In genomic region chr17:74424401-74425005, GRCm38 (mm10) we compare ENCODE assay signal across 9 mouse cellular contexts. TPM values are rescaled to one million over a fixed set of nuclear protein-coding genes. Genes with fewer than 3 reads are reported as not detected.
DNase-seq lines count a peak whose midpoint lies in the region; ATAC-seq and TF ChIP-seq lines count a peak whose summit lies in the region.
"Had no signal": no experiment of that assay in that cellular context is flagged by ENCODE, and none has a peak within 500 bp of the region (broad histone marks: within the 10 kb centered on the region; RNA-seq: fewer than 3 reads in every experiment).

No protein-coding gene starts in this region.

- no peak for TF ChIP-seq CTCF in MEL (IDR thresholded peaks at IDR 0.05 in 2 of 3, conservative IDR thresholded peaks at IDR 0.05 in 1 of 3; ENCODE audit: control insufficient read depth in 1 of 3, insufficient read depth in 1 of 3, low read depth in 2 of 3, low read length in 3 of 3, poor library complexity in 1 of 3, severe bottlenecking in 1 of 3)
- TF ChIP-seq CTCF in hindbrain, postnatal 0 days (IDR thresholded peaks at IDR 0.05; ENCODE audit: low read depth): no peak; the same call in 1 of the 2 replicates

- H3K4me2 ChIP-seq in heart, embryonic 14.5 days (ENCODE audit: low read length): no peak overlapping the region
- no peak overlapping the region for H3K4me2 ChIP-seq in heart, embryonic 12.5 days
- H3K4me2 ChIP-seq in hindbrain, postnatal 0 days (ENCODE audit: low read depth, low read length): no peak overlapping the region
- no peak overlapping the region for H3K4me2 ChIP-seq in kidney, embryonic 14.5 days (replicated peaks; ENCODE audit: low read depth, low read length)

- no peak overlapping the region for H3K27ac ChIP-seq in heart, embryonic 14.5 days (replicated peaks in 1 of 2; ENCODE audit: control insufficient read depth in 1 of 2, insufficient read depth in 1 of 2, low read depth in 2 of 2, low read length in 2 of 2)
- no peak overlapping the region for H3K27ac ChIP-seq in heart, embryonic 12.5 days (ENCODE audit: poor library complexity, severe bottlenecking)
- no peak overlapping the region for H3K27ac ChIP-seq in MEL (ENCODE audit: control insufficient read depth, low read depth, low read length)
- H3K27ac ChIP-seq in hindbrain, postnatal 0 days: peak overlapping the region; percentile 11; the same call in 1 of the 2 replicates
- no peak overlapping the region for H3K27ac ChIP-seq in kidney, embryonic 14.5 days (ENCODE audit: low read depth, low read length)

- peak; percentile 20 for DNase-seq in MEL (ENCODE audit: low read depth, low spot score)
- DNase-seq in adipocyte (ENCODE audit: low spot score): peak; percentile 12
- peak; percentile 83 for DNase-seq in hindbrain, postnatal 0 days (ENCODE audit: low spot score)
- no peak for DNase-seq in thymus, postnatal 10 days (ENCODE audit: low spot score in 2 of 2)

- no peak for TF ChIP-seq EP300 in MEL (IDR thresholded peaks at IDR 0.05; ENCODE audit: low read depth in 1 of 2, low read length in 2 of 2)

- H3K9ac ChIP-seq in heart, embryonic 14.5 days (ENCODE audit: low read length): no peak overlapping the region
- no peak overlapping the region for H3K9ac ChIP-seq in heart, embryonic 12.5 days
- no peak overlapping the region for H3K9ac ChIP-seq in MEL (ENCODE audit: control insufficient read depth, low read depth, low read length, poor library complexity, severe bottlenecking)
- no peak overlapping the region for H3K9ac ChIP-seq in hindbrain, postnatal 0 days (replicated peaks; ENCODE audit: low read length)
- no peak overlapping the region for H3K9ac ChIP-seq in kidney, embryonic 14.5 days (ENCODE audit: low read depth, low read length)

- ATAC-seq in heart, embryonic 14.5 days (ENCODE audit: insufficient number of reproducible peaks, insufficient read depth, low FRiP score, low read depth): peak; percentile 59
- ATAC-seq in heart, embryonic 12.5 days (ENCODE audit: insufficient number of reproducible peaks, low FRiP score): no peak
- peak; percentile 90 for ATAC-seq in hindbrain, postnatal 0 days
- ATAC-seq in kidney, embryonic 14.5 days (ENCODE audit: low FRiP score, low TSS enrichment): no peak
- no peak for ATAC-seq in megakaryocyte, adult 5-6 weeks (ENCODE audit: poor library complexity, severe bottlenecking)

- no peak overlapping the region for H3K4me3 ChIP-seq in heart, embryonic 14.5 days (ENCODE audit: control insufficient read depth in 1 of 2, insufficient read depth in 1 of 2, low read depth in 1 of 2, low read length in 2 of 2)
- no peak overlapping the region for H3K4me3 ChIP-seq in heart, embryonic 12.5 days
- no peak overlapping the region for H3K4me3 ChIP-seq in MEL (ENCODE audit: control insufficient read depth in 1 of 2, insufficient read depth in 1 of 2, low read depth in 2 of 2, low read length in 2 of 2)
- H3K4me3 ChIP-seq in hindbrain, postnatal 0 days (ENCODE audit: low read length): no peak overlapping the region
- H3K4me3 ChIP-seq in kidney, embryonic 14.5 days (ENCODE audit: low read length): no peak overlapping the region
- H3K4me3 ChIP-seq: erythroblast, embryonic 14.5 days had no signal

- no peak for TF ChIP-seq RAD21 in MEL (IDR thresholded peaks at IDR 0.05; ENCODE audit: low read depth, low read length)

- H3K79me2 ChIP-seq in MEL (ENCODE audit: control insufficient read depth, insufficient read depth, low read length, poor library complexity): no peaks in the 10 kb centered on the region

- H3K36me3 ChIP-seq in heart, embryonic 14.5 days (ENCODE audit: control insufficient read depth, insufficient read depth, low read length): peaks cover 67% of the 10 kb centered on the region
- H3K36me3 ChIP-seq in heart, embryonic 12.5 days: peaks cover 80% of the 10 kb centered on the region
- H3K36me3 ChIP-seq in MEL (ENCODE audit: control insufficient read depth in 1 of 2, insufficient read depth in 2 of 2, low read length in 2 of 2): no peaks in the 10 kb centered on the region; a peak in 2 of 4 replicates
- H3K36me3 ChIP-seq in hindbrain, postnatal 0 days (ENCODE audit: insufficient read depth, low read length): peaks cover 24% of the 10 kb centered on the region
- H3K36me3 ChIP-seq in kidney, embryonic 14.5 days (ENCODE audit: control insufficient read depth, insufficient read depth, low read length): peaks cover 54% of the 10 kb centered on the region

- H3K9me3 ChIP-seq in heart, embryonic 14.5 days (ENCODE audit: control insufficient read depth, low read length): 0 out of 2 replicates have a peak, but pooled peaks cover 3% of the 10 kb centered on the region
- H3K9me3 ChIP-seq in heart, embryonic 12.5 days (replicated peaks): no peaks in the 10 kb centered on the region
- no peaks in the 10 kb centered on the region for H3K9me3 ChIP-seq in MEL (replicated peaks; ENCODE audit: insufficient read depth, low read length)
- H3K9me3 ChIP-seq in hindbrain, postnatal 0 days (ENCODE audit: low read length): no peaks in the 10 kb centered on the region
- H3K9me3 ChIP-seq in kidney, embryonic 14.5 days (ENCODE audit: control insufficient read depth, low read length): no peaks in the 10 kb centered on the region

- TF ChIP-seq POLR2A in MEL (IDR thresholded peaks at IDR 0.05; ENCODE audit: control insufficient read depth in 1 of 2, insufficient read depth in 1 of 2, low read depth in 1 of 2, low read length in 2 of 2, poor library complexity in 1 of 2): no peak

- no peaks in the 10 kb centered on the region for H3K27me3 ChIP-seq in heart, embryonic 14.5 days (ENCODE audit: control insufficient read depth, insufficient read depth, low read length)
- no peaks in the 10 kb centered on the region for H3K27me3 ChIP-seq in heart, embryonic 12.5 days (replicated peaks)
- H3K27me3 ChIP-seq in MEL (ENCODE audit: control insufficient read depth in 1 of 2, insufficient read depth in 2 of 2, low read length in 2 of 2): no peaks in the 10 kb centered on the region
- H3K27me3 ChIP-seq in hindbrain, postnatal 0 days (ENCODE audit: insufficient read depth, low read length): no peaks in the 10 kb centered on the region
- no peaks in the 10 kb centered on the region for H3K27me3 ChIP-seq in kidney, embryonic 14.5 days (ENCODE audit: control insufficient read depth, insufficient read depth, low read length)

- 73% methylated on average over 12 of the region's 12 CpGs for WGBS in heart, embryonic 14.5 days
- 78% methylated on average over 12 of the region's 12 CpGs for WGBS in heart, embryonic 12.5 days
- WGBS in hindbrain, postnatal 0 days: 33% methylated on average over 12 of the region's 12 CpGs
- WGBS in kidney, embryonic 14.5 days: 95% methylated on average over 12 of the region's 12 CpGs

- peaks cover 0 to 6% of the 10 kb centered on the region in 2 experiments; a peak in 2 of 4 replicates for H3K4me1 ChIP-seq in heart, embryonic 14.5 days (ENCODE audit: control insufficient read depth in 2 of 2, insufficient read depth in 2 of 2, low read length in 2 of 2)
- peaks cover 7% of the 10 kb centered on the region for H3K4me1 ChIP-seq in heart, embryonic 12.5 days (replicated peaks)
- H3K4me1 ChIP-seq in MEL (ENCODE audit: control insufficient read depth in 1 of 2, insufficient read depth in 2 of 2, low read length in 2 of 2): no peaks in the 10 kb centered on the region; a peak in 1 of 4 replicates
- H3K4me1 ChIP-seq in hindbrain, postnatal 0 days (ENCODE audit: insufficient read depth, low read length): no peaks in the 10 kb centered on the region
- no peaks in the 10 kb centered on the region for H3K4me1 ChIP-seq in kidney, embryonic 14.5 days (ENCODE audit: control insufficient read depth, insufficient read depth, low read length)

TF ChIP-seq in MEL, 35 proteins besides CTCF, POLR2A, EP300 and RAD21 (continues in another document):
- TF ChIP-seq ELF1 (IDR thresholded peaks at IDR 0.05; ENCODE audit: low read depth, low read length): no peak
- no peak for TF ChIP-seq SMC3 (IDR thresholded peaks at IDR 0.05; ENCODE audit: low read depth, low read length)
- no peak for TF ChIP-seq MAX (IDR thresholded peaks at IDR 0.05; ENCODE audit: low read length)
- TF ChIP-seq ZMIZ1 (IDR thresholded peaks at IDR 0.05; ENCODE audit: low read depth, low read length): no peak
- no peak for TF ChIP-seq MYC (IDR thresholded peaks at IDR 0.05; ENCODE audit: low read depth, low read length)
- TF ChIP-seq HCFC1 (IDR thresholded peaks at IDR 0.05; ENCODE audit: low read depth, low read length): no peak
- no peak for TF ChIP-seq GABPA (IDR thresholded peaks at IDR 0.05; ENCODE audit: low read depth, low read length)
- no peak for TF ChIP-seq ZC3H11A (IDR thresholded peaks at IDR 0.05; ENCODE audit: low read depth, low read length)
- TF ChIP-seq TAL1 (IDR thresholded peaks at IDR 0.05; ENCODE audit: low read length): no peak
- no peak for TF ChIP-seq TBP (IDR thresholded peaks at IDR 0.05; ENCODE audit: low read depth, low read length)
- TF ChIP-seq MEF2A (IDR thresholded peaks at IDR 0.05; ENCODE audit: extremely low read depth, insufficient replicate concordance, low read depth, low read length, poor library complexity, severe bottlenecking): no peak

RNA-seq across cellular contexts. Expression of gene Slc30a6, which starts 29.1 kb away (rescaled TPM):
- polyA plus RNA-seq in heart, embryonic 14.5 days (2014; fragmentation: Nextera tagmentation; extraction: Ambion mirVana): 28.3 and 30.8 TPM in 2 replicates
- 22.2 and 27.3 TPM in 2 replicates for polyA plus RNA-seq in heart, embryonic 12.5 days (2016; fragmentation: Nextera tagmentation; extraction: Ambion mirVana)
- total RNA-seq in MEL (2012; rRNA removed): 13.9 and 15.5 TPM in 2 replicates
- polyA plus RNA-seq in MEL (2012; ENCODE audit: insufficient read depth in 1 of 2, insufficient read length in 2 of 2, low read depth in 1 of 2, low replicate concordance in 2 of 2, missing spikeins in 1 of 2): 10 to 100 TPM in 1 of 2 experiments, not detected in 1; 19.4 TPM
- 22.1 and 23.5 TPM in 2 replicates for total RNA-seq in hindbrain, postnatal 0 days (2014; rRNA removed)
- polyA plus RNA-seq in hindbrain, postnatal 0 days (2015; fragmentation: Nextera tagmentation; extraction: Ambion mirVana): 25.6 and 26.9 TPM in 2 replicates
- polyA plus RNA-seq in kidney, embryonic 14.5 days (2014; fragmentation: Nextera tagmentation; extraction: Ambion mirVana): 46.2 and 47.4 TPM in 2 replicates
- total RNA-seq in megakaryocyte, adult 5-6 weeks (2015): 14.1 and 15.9 TPM in 2 replicates
- 7.8 and 12.2 TPM in 2 replicates for total RNA-seq in megakaryocyte, adult 5-6 weeks (2017)

RNA-seq across cellular contexts. Expression of gene Nlrc4, which starts 34.4 kb away (rescaled TPM):
- polyA plus RNA-seq in heart, embryonic 14.5 days (2014; fragmentation: Nextera tagmentation; extraction: Ambion mirVana): 0.23 and 0.30 TPM in 2 replicates
- polyA plus RNA-seq in heart, embryonic 12.5 days (2016; fragmentation: Nextera tagmentation; extraction: Ambion mirVana): 0.14 and 0.15 TPM in 2 replicates
- 0.04 and 0.10 TPM in 2 replicates for total RNA-seq in MEL (2012; rRNA removed)
- under 1 TPM in 1 of 2 experiments, not detected in 1; 0.47 TPM for polyA plus RNA-seq in MEL (2012; ENCODE audit: insufficient read depth in 1 of 2, insufficient read length in 2 of 2, low read depth in 1 of 2, low replicate concordance in 2 of 2, missing spikeins in 1 of 2)
- 0.37 TPM in 1 of 2 replicates, not detected in the other for total RNA-seq in hindbrain, postnatal 0 days (2014; rRNA removed)
- 0.24 and 0.38 TPM in 2 replicates for polyA plus RNA-seq in hindbrain, postnatal 0 days (2015; fragmentation: Nextera tagmentation; extraction: Ambion mirVana)
- polyA plus RNA-seq in kidney, embryonic 14.5 days (2014; fragmentation: Nextera tagmentation; extraction: Ambion mirVana): 0.41 and 0.43 TPM in 2 replicates
- total RNA-seq in megakaryocyte, adult 5-6 weeks (2015): 7.3 and 9.3 TPM in 2 replicates
- total RNA-seq in megakaryocyte, adult 5-6 weeks (2017): 12.1 and 12.5 TPM in 2 replicates
- polyA plus RNA-seq: erythroblast, embryonic 14.5 days had no signal

Comparison
In these comparisons a context has a peak if more than half of its experiments do, and no peak if none do; other contexts are left out.
1. ATAC-seq: peak in heart, embryonic 14.5 days (single experiment) and hindbrain, postnatal 0 days (single experiment); none in heart, embryonic 12.5 days (single experiment), kidney, embryonic 14.5 days (single experiment) and megakaryocyte, adult 5-6 weeks (single experiment).
2. DNase-seq: peak in MEL (single experiment), adipocyte (single experiment) and hindbrain, postnatal 0 days (single experiment); none in thymus, postnatal 10 days (0 of 2).